Mouse (Mus musculus) forebrain, postnatal 0 days (tissue): ENCODE data around the gene 4930568D16Rik. TPM values are rescaled to one million over a fixed set of nuclear protein-coding genes. Genes with fewer than 3 reads are reported as not detected.

Experiments
- ATAC-seq: fragments of 200-750 bp; cut with Nextera tagmentation; 2 replicates; pipeline ENCODE4 v1.8.0; 2017; ENCODE audit warnings: mild to moderate bottlenecking, moderate library complexity
- DNase-seq: peaks from one replicate; pipeline ENCODE4 v3.0.0-alpha.2; 2015
- H3K27ac ChIP-seq: fragments of 300-500 bp; sonication (generic); 2 replicates; pipeline ENCODE4 v1.5.1; 2014; ENCODE audit warnings: low read depth, mild to moderate bottlenecking, antibody characterized with exemption, low read length, moderate library complexity, mixed read lengths
- H3K27me3 ChIP-seq: fragments of 300-500 bp; sonication (generic); 2 replicates; pipeline ENCODE4 v1.6.1; 2014; ENCODE audit warnings: mild to moderate bottlenecking, low read length, mixed read lengths; ENCODE audit not compliant: insufficient read depth
- H3K36me3 ChIP-seq: fragments of 300-500 bp; sonication (generic); 2 replicates; pipeline ENCODE4 v1.6.1; 2014; ENCODE audit warnings: mild to moderate bottlenecking, moderate library complexity; ENCODE audit not compliant: insufficient read depth
- H3K4me1 ChIP-seq: fragments of 300-500 bp; sonication (generic); 2 replicates; pipeline ENCODE4 v1.6.1; 2014; ENCODE audit warnings: antibody characterized with exemption; ENCODE audit not compliant: insufficient read depth
- H3K4me2 ChIP-seq: fragments of 300-500 bp; sonication (generic); 2 replicates; pipeline ENCODE4 v1.6.1; 2014; ENCODE audit warnings: low read depth, mild to moderate bottlenecking, moderate library complexity
- H3K4me3 ChIP-seq: fragments of 300-500 bp; sonication (generic); 2 replicates; pipeline ENCODE4 v1.5.1; 2014; ENCODE audit warnings: low read depth, low read length, mixed read lengths
- H3K9ac ChIP-seq: fragments of 300-500 bp; sonication (generic); 2 replicates; pipeline ENCODE4 v1.6.1; 2014; ENCODE audit warnings: mild to moderate bottlenecking
- H3K9me3 ChIP-seq: fragments of 300-500 bp; sonication (generic); 2 replicates; pipeline ENCODE4 v1.6.1; 2016; ENCODE audit warnings: low read length
- CTCF ChIP-seq: sonication (generic); IDR thresholded peaks from 2 replicates; pipeline ENCODE4 v1.5.1; 2016; ENCODE audit warnings: antibody characterized with exemption, control low read depth, low read depth
- WGBS: fragments of 180-500 bp; shearing (Covaris S2); extraction: QIAGEN DNeasy Blood & Tissue Kit; methylation state at CpG from one replicate; pipeline ENCODE4 v1.1.7; 2014; 5-methylcytosine and 5-hydroxymethylcytosine counted together
- polyA plus RNA-seq: library from polyadenylated mRNA; unstranded; fragments of >200 nt; fragmentation: Nextera tagmentation; extraction: Ambion mirVana; gene quantifications from 2 replicates; pipeline ENCODE4 v1.2.1, GENCODE M21; 2015
- total RNA-seq: library from RNA; depleted of rRNA; stranded (reverse); fragments of >200 nt; gene quantifications from 2 replicates; pipeline ENCODE4 v1.2.3, GENCODE M21; 2014

The 4930568D16Rik gene
- total and polyA plus RNA-seq, 2 experiments from 2014 or later = not detected

DNA sequence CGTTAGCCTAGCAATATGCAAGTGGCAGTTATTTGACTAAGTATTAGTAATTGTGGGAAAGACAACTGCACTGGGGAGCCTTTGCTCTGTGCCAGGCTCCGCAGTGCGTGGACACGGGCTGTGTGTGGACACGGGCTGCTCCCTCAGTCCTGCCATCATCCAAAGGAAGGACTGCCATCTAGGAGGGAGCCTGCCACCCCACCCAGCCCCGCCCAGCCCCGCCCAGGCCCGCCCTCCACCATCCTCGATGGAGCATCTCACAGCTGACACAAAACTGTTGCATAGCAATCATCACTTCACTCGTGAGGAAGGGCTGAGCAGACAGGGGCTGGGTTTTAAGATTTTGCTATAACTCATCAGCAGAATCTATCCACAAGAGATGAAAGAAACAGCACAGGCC is 41.6 kb downstream of the 4930568D16Rik start:
- Histone ChIP-seq H3K4me3 (no peak overlapping the region), H3K27me3 (no peaks in the 10 kb centered on the region), H3K27ac (no peak overlapping the region), H3K9me3 (no peaks in the 10 kb centered on the region), H3K36me3 (no peaks in the 10 kb centered on the region), H3K9ac (no peak overlapping the region), H3K4me1 (0 out of 2 replicates have a peak, but pooled peaks cover 3% of the 10 kb centered on the region), H3K4me2 (no peak overlapping the region)
- 65% methylated on average over 10 of the region's 10 CpGs for WGBS
- ATAC-seq (no peak), DNase-seq (no peak)
- no peak for TF ChIP-seq CTCF

DNA sequence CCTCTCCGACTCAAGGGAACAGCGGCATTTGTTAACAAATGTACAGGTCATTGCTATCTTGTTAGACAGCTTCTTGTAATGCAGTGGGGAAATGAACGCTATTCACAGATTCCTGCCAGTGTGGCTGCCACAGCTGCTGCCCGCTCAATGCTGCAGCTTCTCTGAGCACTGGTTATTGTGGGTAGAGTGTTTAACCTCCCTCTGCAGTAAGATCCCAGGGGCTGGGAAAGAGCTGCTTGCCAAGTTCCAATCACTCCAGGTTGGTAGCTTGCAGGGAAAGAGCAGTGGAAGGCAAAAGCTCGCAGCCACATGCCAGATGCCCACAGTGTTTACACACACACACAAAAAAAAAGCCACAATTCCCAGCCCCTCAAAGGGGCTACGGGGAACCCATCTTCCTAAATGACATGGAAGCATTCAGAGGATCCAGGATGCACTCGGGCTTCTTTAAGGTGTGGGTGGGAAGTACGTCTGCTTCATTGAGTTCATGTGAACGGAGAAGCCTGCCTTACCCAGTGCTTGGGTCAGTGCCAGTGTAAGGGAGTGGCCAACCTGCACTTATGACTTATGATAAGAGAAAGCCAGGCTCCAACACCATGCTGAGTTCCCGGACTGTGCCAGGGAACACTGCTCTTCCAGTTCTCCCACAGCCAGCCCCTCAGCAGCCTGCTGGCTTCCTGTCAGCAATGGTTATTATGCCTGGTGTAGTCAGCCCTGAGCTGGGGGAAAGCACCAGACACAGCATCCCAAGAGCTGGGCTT is 44.9 kb downstream of the 4930568D16Rik start:
- TF ChIP-seq CTCF = no peak
- H3K9ac ChIP-seq = peak overlapping the region; percentile 18; the same call in 1 of the 2 replicates
- WGBS = 28% methylated on average over 10 of the region's 10 CpGs
- DNase-seq = peak; percentile 36
- no peak overlapping the region for H3K4me2 ChIP-seq
- H3K4me1 ChIP-seq = 0 out of 2 replicates have a peak, but pooled peaks cover 3% of the 10 kb centered on the region
- H3K9me3 ChIP-seq = no peaks in the 10 kb centered on the region
- ATAC-seq = peak; percentile 76
- no peaks in the 10 kb centered on the region for H3K27me3 ChIP-seq
- no peaks in the 10 kb centered on the region for H3K36me3 ChIP-seq
- H3K27ac ChIP-seq = no peak overlapping the region
- H3K4me3 ChIP-seq = no peak overlapping the region

DNA sequence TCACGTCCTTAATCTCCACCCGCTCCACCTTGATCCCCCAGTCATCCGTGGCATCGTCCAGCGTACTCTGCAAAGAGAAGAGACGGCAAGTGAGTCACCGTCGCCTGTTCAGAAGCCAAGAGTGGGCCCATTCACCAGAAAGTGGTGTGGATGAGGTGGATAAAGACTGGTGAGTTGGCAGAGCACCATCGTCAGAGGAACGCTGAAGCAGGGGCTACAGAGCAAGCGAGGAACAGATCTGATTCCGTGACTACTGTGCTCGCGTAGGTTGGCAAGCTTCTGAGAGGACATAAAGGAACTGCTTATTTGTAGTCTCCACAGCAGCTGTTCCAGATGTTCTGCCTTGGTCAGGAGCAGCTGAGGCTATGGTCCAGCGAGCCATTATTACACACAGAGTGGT is 47.1 kb downstream of the 4930568D16Rik start:
- DNase-seq (no peak), ATAC-seq (no peak)
- H3K9me3 ChIP-seq = no peaks in the 10 kb centered on the region
- 0 out of 2 replicates have a peak, but pooled peaks cover 3% of the 10 kb centered on the region for H3K4me1 ChIP-seq
- H3K27me3 ChIP-seq = no peaks in the 10 kb centered on the region
- H3K4me3 ChIP-seq = no peak overlapping the region
- no peak for TF ChIP-seq CTCF
- no peak overlapping the region for H3K4me2 ChIP-seq
- H3K27ac ChIP-seq = no peak overlapping the region
- H3K36me3 ChIP-seq = no peaks in the 10 kb centered on the region
- no peak overlapping the region for H3K9ac ChIP-seq
- 90% methylated on average over 15 of the region's 15 CpGs for WGBS

DNA sequence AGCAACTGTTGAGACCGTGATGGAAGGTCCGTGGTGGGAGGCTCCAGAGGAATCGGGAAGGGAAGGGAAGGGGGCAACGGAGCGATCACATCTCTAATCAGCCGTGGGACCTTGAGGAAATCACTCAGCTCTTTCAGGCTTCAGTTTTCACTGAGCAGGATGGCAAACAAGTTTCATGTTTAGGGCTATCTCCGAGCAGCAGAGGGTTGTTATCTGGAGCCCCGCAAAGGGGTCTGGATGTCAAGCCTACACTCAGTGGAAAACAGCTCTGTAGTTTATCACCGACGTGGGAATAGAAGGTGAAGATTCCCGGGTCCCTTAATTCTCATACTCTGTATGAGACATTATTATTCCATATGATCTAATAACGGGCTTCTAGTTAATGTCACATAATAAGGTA is 49.1 kb downstream of the 4930568D16Rik start:
- no peaks in the 10 kb centered on the region for H3K27me3 ChIP-seq
- H3K27ac ChIP-seq = no peak overlapping the region
- no peak for ATAC-seq
- H3K9me3 ChIP-seq = no peaks in the 10 kb centered on the region
- no peak for TF ChIP-seq CTCF
- H3K4me3 ChIP-seq = no peak overlapping the region
- no peak overlapping the region for H3K9ac ChIP-seq
- no peak overlapping the region for H3K4me2 ChIP-seq
- DNase-seq = no peak
- 91% methylated on average over 12 of the region's 12 CpGs for WGBS
- no peaks in the 10 kb centered on the region for H3K36me3 ChIP-seq
- H3K4me1 ChIP-seq = 0 out of 2 replicates have a peak, but pooled peaks cover 3% of the 10 kb centered on the region

DNA sequence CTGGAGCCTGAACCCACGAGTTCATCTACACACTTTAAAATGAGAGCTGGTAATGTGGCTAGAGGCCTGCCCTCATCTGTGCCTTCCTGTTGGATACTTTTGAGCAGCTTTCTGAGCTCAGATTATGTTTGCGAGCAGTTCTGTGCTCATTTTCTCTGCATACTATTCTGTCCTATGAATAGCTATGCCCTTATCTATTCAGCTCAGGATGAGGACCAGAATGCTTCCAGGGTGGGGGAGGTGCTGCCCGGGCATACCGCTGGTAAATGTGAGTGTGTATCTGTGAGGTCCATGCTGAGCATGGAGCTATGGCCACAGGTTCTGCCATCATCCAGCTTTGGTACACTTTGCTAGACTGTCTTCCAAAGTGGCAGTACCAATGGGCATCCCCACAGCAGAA is 49.9 kb downstream of the 4930568D16Rik start:
- H3K4me1 ChIP-seq = 0 out of 2 replicates have a peak, but pooled peaks cover 3% of the 10 kb centered on the region
- H3K27ac ChIP-seq = no peak overlapping the region
- TF ChIP-seq CTCF = no peak
- 78% methylated on average over 4 of the region's 4 CpGs for WGBS
- no peak overlapping the region for H3K4me3 ChIP-seq
- no peaks in the 10 kb centered on the region for H3K36me3 ChIP-seq
- no peak overlapping the region for H3K4me2 ChIP-seq
- ATAC-seq = no peak
- H3K27me3 ChIP-seq = no peaks in the 10 kb centered on the region
- H3K9ac ChIP-seq = no peak overlapping the region
- no peak for DNase-seq
- no peaks in the 10 kb centered on the region for H3K9me3 ChIP-seq

DNA sequence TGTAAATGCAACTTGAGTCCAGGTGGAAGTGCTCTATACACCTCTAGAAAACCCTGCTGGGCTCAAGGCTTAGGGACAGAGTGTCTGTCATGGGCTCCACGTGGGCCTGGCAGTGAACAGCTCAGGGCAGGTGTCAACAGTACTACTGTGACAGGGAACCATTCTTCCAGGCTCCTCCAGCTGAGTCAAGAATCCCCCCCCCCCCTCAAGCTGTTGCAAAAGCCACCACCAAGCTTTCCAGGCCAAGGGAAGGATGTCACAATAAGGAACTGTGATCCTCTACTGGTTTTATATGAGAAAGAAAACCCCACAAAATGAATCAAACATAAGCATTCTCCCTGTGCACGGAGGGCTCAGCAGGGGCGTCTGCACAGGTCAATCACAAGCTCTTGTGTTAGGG is 53.2 kb downstream of the 4930568D16Rik start:
- no peak for DNase-seq

DNA sequence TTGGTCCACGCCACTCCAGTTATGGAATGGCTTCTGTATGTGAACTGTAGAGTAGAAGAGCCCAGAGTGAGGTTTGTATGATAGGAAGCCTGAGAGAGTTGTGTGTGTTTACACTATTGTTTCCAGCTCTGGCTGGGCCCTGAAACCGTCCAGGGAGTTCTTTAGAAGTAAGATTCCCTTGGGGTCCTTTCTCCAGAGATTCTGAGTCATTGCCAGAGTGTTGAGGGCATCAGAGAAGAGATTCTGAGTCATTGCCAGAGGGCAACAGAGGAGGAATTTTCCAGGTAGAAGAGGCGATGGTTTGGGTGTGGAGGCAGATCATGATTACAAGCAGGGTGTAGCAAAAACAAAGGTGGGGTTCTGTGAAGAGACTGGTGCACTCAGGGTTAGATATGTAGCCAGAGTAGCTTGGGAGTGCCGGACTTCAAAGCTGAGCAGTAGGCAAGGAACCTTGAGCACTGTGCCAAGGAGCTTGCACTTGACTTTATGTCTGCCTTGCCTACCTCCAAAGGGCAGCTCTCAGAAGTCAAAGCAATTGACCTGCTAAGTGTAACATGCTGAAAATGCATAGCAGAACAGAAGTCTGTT is 57.5 kb downstream of the 4930568D16Rik start:
- TF ChIP-seq CTCF = no peak
- Histone ChIP-seq H3K4me1 (no peaks in the 10 kb centered on the region), H3K4me2 (no peak overlapping the region), H3K9ac (no peak overlapping the region), H3K27me3 (no peaks in the 10 kb centered on the region), H3K27ac (no peak overlapping the region), H3K9me3 (no peaks in the 10 kb centered on the region), H3K4me3 (no peak overlapping the region), H3K36me3 (no peaks in the 10 kb centered on the region)
- WGBS = 83% methylated on average over 4 of the region's 4 CpGs
- ATAC-seq (no peak), DNase-seq (no peak)

More for the DNA sequence above, 53.2 kb downstream of the 4930568D16Rik start:
- no peak overlapping the region for H3K4me2 ChIP-seq
- 27% methylated on average over 3 of the region's 3 CpGs for WGBS
- no peaks in the 10 kb centered on the region for H3K4me1 ChIP-seq
- H3K27ac ChIP-seq = no peak overlapping the region
- H3K9ac ChIP-seq = no peak overlapping the region
- no peaks in the 10 kb centered on the region for H3K9me3 ChIP-seq
- TF ChIP-seq CTCF = no peak
- ATAC-seq = no peak
- no peak overlapping the region for H3K4me3 ChIP-seq
- H3K27me3 ChIP-seq = no peaks in the 10 kb centered on the region
- H3K36me3 ChIP-seq = no peaks in the 10 kb centered on the region
